Mouse (Mus musculus) right cerebral cortex, postnatal 14 days (tissue): ENCODE results near the gene Fstl3.
A peak's percentile ranks its signal among the peaks of the same experiment; 100 is the strongest.

Experiments
- DNase-seq: peaks from one replicate; pipeline ENCODE4 v3.0.0; 2022

Gene Fstl3

DNA sequence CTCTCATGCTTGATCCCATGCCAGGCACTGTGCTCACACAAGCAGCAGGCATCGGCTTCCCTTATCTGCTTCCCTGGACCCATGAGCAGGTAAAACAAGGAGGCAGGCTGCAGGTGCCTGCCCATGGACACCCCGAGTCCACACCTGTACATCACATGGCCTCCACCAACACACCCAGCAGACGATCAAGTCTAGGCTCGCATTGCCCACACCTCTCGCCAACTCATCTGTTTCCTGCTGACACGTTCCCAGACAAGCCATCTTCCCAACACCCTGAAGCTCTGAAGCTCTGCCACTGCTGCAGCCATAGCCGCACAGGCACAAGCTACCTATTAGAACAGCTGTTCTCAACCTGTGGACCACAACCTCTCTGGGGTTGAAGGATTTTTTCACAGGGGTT is 12.8 kb upstream of the Fstl3 start:
- DNase-seq = peak; percentile 8

- DNase-seq = peak; percentile 4
These were observed 11.8 kb upstream of the Fstl3 start for GRCm38 (mm10) chr10:79765228-79765745.

DNA sequence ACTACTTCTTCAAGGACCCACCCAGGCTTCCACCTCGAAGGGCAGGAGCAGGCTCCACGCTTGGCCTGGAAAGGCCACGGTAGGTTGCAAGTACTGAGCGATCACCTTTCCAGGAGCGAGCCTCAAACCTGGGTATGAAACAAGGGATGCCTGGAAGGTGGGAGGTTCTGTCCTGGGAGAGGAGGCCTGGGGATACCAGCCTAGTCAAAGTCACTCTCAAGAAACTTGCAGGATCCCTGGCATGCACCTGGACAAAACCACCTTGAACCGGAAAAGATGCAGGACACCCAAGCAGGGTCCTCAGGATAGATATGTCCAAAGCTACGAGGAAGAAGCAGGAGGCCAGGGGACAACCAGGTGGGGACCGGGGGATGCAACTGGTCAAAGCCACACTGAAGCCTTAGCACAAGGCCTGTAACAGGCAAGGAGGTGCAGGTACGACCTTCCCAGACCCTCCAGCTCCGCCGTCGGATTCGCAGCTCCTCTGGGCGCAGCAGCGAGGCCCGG is 11.0 kb upstream of the Fstl3 start:
- DNase-seq = peak; percentile 5

- DNase-seq = peak; percentile 98
These were observed 10.4 kb upstream of the Fstl3 start, which contains the start of gene Rnf126 for GRCm38 (mm10) chr10:79766508-79767325. Gene Rnf126, minus strand, starts transcription at chr10:79766952.

GRCm38 (mm10) chr10:79767372-79768244 is 9.5 kb upstream of the Fstl3 start:
- DNase-seq = peak; percentile 97

DNA sequence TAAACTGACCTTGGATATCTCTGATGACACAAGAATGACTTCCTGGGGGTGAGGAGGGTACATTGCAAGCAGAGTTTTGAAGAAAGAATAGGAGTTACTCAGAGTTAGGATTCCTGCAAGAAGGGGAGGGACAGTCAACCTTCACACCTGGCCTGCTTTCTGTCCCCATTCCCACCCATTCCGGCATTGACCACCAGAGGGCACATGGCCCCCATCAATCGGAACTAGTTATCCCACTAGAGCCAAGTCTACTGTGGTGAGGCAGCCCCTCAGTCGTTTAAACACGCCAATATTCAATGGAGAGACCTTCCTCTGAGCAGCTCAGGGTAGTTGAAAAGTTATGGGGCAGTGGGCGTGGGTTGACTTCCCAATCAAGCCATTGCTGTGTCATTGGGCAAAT is 8.7 kb upstream of the Fstl3 start:
- DNase-seq = peak; percentile 70

- DNase-seq = no peak
These were observed 7.7 kb upstream of the Fstl3 start for GRCm38 (mm10) chr10:79769329-79769728.

DNA sequence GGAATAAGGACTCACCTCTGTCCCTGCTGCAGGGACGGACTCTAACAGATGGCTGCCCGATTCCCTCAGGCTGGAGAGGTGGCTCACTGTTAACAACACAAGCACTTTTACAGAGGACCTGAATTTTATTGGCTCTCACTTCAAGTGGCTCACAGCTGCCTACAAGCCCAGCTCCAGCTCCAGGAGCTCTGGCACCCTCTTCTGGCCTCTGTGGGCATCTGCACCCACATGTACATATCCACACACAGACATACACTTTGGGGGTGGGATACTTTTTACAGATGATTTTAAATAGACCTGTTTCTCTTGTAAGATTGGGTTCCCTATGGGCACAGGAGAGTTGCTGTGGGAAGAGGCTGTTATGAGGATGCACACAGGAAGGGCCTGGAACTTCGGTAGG is 4.8 kb upstream of the Fstl3 start:
- DNase-seq = no peak

GRCm38 (mm10) chr10:79773208-79773607 is 3.9 kb upstream of the Fstl3 start:
- DNase-seq = no peak

GRCm38 (mm10) chr10:79774486-79775279 is 2.4 kb upstream of the Fstl3 start:
- DNase-seq = no peak

DNA sequence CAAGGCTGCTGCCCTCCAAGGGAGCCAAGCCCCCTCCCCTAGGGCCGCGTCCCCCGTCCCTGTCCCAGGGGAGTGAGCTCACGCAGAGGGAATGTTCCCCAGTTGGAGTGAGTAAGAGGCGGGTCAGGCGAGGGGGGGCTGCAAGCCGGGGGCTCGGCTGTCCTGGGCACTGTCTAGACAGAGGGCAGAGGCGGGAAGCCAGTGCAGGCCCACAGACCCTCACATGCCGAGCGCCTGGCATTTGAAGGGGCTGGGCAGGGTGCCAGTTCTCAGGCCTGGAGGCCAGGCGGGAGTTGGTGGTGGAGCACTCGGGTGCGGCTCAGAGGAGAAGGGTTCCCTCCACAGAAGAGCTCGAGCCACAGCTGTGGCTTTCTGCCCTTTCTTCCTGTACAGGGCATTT is 934 bp downstream of the Fstl3 start:
- DNase-seq = no peak

- DNase-seq = no peak
These were observed 2.1 kb downstream of the Fstl3 start for GRCm38 (mm10) chr10:79779193-79779592.

- DNase-seq = peak; percentile 94
These were observed 3.0 kb downstream of the Fstl3 start for GRCm38 (mm10) chr10:79779784-79780663.

- DNase-seq = no peak
These were observed 3.6 kb downstream of the Fstl3 start for GRCm38 (mm10) chr10:79780664-79781015.

- DNase-seq = no peak
These were observed 4.1 kb downstream of the Fstl3 start for GRCm38 (mm10) chr10:79781139-79781538.

DNA sequence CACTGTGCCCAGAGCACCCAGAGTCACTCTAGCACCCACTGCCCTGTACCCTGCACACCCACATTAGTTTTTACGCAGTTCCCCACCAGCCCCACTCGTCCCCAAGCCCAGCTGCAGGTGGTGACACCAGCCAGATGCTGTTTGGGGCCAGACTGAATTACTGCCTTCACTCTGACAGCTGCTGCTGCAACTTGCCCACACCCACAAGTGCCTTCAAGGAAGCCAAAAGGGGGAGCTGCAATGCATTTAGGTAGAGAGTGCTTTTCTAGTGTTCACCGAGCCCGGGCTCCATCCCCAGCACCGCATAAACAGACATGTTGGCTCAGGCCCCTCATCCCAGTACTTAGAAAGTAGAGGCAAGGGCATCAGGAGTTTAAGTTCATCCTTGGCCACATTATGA is 4.9 kb downstream of the Fstl3 start:
- no peak for DNase-seq

- no peak for DNase-seq
These were observed 6.0 kb downstream of the Fstl3 start for GRCm38 (mm10) chr10:79783050-79783449.

DNA sequence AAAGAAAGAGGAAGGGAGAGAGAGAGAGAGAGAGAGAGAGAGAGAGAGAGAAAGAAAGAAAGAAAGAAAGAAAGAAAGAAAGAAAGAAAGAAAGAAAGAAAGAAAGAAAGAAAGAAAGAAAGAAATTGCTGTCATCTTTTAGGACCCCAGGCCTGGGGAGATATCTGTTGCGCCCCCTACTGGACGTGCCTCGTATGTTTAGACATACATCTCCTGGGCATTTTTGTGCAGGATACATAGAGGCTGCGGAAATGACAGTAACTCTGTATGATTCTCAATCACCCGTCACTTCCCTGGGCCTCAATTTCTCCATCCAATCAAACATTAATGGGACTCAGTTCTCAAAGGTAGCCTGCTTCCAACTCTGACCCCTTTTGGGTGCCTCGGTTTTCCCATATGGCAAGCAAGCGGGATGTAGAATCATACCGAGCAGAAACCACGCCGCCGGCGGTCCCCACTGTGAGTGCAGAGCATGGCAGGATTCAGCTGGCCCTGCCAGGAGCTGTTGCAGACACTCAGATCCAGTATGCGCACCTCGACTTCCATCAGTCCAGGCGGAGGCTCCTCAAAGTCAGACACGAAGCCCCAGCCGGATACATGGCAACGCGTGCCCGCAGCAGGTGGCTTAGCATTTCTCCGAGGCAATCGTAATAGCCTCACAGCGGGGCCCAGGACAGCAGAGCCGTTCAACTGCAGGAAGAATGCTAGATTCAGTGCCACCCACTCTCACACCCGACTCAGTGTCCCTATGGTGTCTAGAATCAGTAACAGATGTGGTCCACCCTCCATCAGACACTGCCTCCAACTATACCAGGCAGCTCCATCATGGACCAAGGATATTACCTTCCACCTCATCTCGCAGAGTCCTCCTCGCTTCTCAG is 7.1 kb downstream of the Fstl3 start:
- DNase-seq = no peak

DNA sequence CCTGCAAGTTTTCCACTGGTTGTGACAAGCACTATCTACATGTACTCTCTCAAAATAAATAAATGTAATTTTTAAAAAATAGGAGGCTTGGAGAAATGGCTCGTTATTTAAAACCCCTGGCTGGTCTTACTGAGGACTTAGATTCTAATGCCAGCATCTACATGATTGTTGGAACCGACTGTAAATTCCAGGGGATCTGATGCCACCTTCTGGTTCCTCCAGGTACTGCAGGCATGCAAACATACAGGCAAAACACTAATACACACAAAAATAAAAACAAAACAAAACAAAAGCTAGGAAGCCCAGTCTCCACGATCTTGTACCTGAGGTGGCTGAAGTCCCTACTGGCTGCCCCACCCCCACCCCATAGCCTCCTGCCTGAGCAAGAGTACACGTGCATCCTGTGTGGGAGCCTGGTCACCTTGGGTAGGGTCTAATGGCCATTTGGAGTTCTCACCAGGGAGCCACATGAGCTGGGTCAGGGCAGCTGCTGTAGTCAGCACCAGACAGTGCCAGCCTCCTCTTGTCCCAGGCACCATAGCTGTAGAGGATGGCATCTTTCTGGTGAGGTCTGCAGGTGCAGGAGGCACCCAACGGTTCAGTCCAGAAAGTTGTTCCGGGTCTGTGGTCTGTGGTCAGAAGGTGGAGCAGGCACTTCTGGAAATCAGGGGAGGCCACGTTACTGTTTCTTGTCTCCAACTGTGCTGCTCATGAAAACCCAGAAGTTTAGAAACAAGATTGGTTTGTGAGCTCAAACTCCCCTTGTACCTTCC is 11.5 kb downstream of the Fstl3 start:
- peak; percentile 74 for DNase-seq

DNA sequence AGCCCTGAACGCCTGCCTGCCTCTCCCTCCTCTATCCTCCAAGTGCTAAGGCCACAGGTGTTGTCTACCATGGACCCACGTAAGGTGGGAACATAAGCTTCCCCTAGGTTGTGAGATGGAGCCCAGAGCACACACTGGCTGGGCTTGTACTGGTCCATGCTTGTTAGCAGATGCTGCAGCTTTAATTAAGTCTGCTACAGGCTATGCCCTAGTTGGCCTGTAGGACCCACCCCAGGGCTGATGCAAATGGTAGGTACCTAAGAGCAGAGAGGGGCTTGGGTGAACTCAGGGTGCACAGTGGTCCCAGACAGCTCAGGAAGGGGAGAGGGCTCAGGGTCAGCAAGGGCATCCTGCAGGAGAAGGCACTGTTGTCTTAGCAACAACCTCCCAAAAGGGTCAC is 12.5 kb downstream of the Fstl3 start:
- DNase-seq = no peak
